Mouse (Mus musculus) midbrain, embryonic 15.5 days (tissue): ENCODE results near the gene Chaf1b. TPM values are rescaled to one million over a fixed set of nuclear protein-coding genes. Genes with fewer than 3 reads are reported as not detected.

Source experiments
- ATAC-seq: fragments of 200-750 bp; cut with Nextera tagmentation; replicated peaks from 2 replicates; pipeline ENCODE4 v1.8.0; 2017; ENCODE audit warnings: moderate TSS enrichment
- H3K27ac ChIP-seq: fragments of 300-500 bp; sonication (generic); 2 replicates; pipeline ENCODE4 v1.5.1; 2015; ENCODE audit warnings: mild to moderate bottlenecking, inconsistent platforms
- H3K27me3 ChIP-seq: fragments of 300-500 bp; sonication (generic); replicated peaks from 2 replicates; pipeline ENCODE4 v1.6.1; 2015; ENCODE audit warnings: inconsistent platforms
- H3K36me3 ChIP-seq: fragments of 300-500 bp; sonication (generic); replicated peaks from 2 replicates; pipeline ENCODE4 v1.6.1; 2015; ENCODE audit warnings: inconsistent platforms
- H3K4me1 ChIP-seq: fragments of 300-500 bp; sonication (generic); 2 replicates; pipeline ENCODE4 v1.6.1; 2015; ENCODE audit warnings: inconsistent platforms
- H3K4me2 ChIP-seq: fragments of 300-500 bp; sonication (generic); 2 replicates; pipeline ENCODE4 v1.6.1; 2015; ENCODE audit warnings: inconsistent platforms, mild to moderate bottlenecking, moderate library complexity
- H3K4me3 ChIP-seq: fragments of 300-500 bp; sonication (generic); 2 replicates; pipeline ENCODE4 v1.5.1; 2015; ENCODE audit warnings: mild to moderate bottlenecking, inconsistent platforms
- H3K9ac ChIP-seq: fragments of 300-500 bp; sonication (generic); 2 replicates; pipeline ENCODE4 v1.6.1; 2015; ENCODE audit warnings: mild to moderate bottlenecking, inconsistent platforms
- H3K9me3 ChIP-seq: fragments of 300-500 bp; sonication (generic); 2 replicates; pipeline ENCODE4 v1.6.1; 2016; ENCODE audit warnings: inconsistent platforms
- whole genome bisulfite sequencing: fragments of 180-500 bp; shearing (Covaris S2); methylation state at CpG from one replicate; pipeline ENCODE4 v1.1.7; 2015; ENCODE audit warnings: mixed read lengths; 5-methylcytosine and 5-hydroxymethylcytosine counted together
- polyA plus RNA-seq: library from polyadenylated mRNA; unstranded; fragments of >200 nt; fragmentation: Nextera tagmentation; extraction: Ambion mirVana; gene quantifications from 2 replicates; pipeline ENCODE4 v1.2.1, GENCODE M21; 2015

The Chaf1b gene
- polyA plus RNA-seq: 15.3 and 17.0 TPM in 2 replicates

DNA sequence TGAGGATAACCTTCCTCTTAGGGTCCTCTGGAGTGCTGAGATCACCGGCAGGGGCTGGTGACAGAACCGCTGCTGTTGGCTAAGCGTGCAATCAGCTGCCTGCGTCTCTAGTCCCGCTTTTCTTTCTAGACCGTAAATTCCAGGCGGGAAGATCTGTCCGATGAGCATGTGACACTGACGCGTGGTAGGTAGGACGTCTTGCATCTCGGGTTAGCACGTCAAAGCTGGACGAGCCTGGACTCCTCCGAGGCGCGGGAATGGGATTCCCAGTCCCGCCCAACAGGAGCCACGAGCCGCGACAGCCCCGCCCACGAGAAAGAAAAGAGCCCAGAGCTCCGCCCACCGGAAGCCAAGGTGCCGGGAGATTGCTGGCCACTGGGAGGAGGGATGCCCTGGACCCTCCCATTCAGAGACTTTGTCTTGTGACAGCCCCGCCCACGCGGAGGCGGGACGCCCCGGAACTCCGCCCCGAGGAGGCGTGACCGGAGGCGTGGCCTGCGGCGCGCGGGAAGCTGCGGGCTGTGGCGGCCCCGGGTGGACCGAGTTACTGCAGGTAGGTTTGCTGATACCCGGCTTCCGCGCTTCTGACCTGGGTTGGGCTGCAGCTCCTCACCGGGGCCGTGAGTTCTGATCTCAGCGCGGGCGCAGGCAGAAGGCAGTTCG is at the start of gene Chaf1b:
Gene Chaf1b (plus strand): TSS at position 479 of the 663 bp plus-strand sequence.
- peak within 1 kb of the TSS; percentile 39 for H3K27ac ChIP-seq
- H3K4me1 ChIP-seq: peaks cover 15% of the 10 kb centered on the region
- peak within 1 kb of the TSS; percentile 60 for H3K9ac ChIP-seq
- no peaks in the 10 kb centered on the region for H3K27me3 ChIP-seq
- H3K36me3 ChIP-seq: no peaks in the 10 kb centered on the region
- H3K4me2 ChIP-seq: peak within 1 kb of the TSS; percentile 95
- under 1% methylated on average over 54 of the region's 54 CpGs for WGBS
- H3K4me3 ChIP-seq: peak within 1 kb of the TSS; percentile 75
- no peaks in the 10 kb centered on the region for H3K9me3 ChIP-seq
- peak; percentile 94 for ATAC-seq

DNA sequence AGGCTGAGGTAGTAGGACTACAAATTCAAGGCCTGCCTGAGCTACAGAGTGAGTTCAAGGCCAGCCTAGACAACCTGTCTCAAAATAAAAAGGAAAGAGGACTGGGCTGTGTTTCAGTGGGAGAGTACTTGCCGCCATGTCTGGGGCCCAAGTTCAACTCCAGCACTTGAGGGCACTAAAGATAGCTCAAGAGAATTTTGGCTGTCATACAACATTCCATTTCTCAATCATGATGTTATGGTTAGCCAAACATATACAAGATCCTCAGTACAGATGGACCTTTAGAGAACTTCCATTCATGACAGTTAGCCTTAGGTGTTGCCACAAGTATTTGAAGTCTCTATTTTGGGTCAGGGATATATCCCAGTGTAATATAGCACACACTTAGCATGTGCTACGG is 49.6 kb upstream of the Chaf1b start:
- no peak overlapping the region for H3K4me3 ChIP-seq
- 0 out of 2 replicates have a peak overlapping the region, but pooled peaks have one; percentile 88 for H3K4me2 ChIP-seq
- no peak overlapping the region for H3K27ac ChIP-seq
- WGBS: 92% methylated on average over 2 of the region's 2 CpGs
- H3K27me3 ChIP-seq: peaks cover 6% of the 10 kb centered on the region; the same call in 1 of the 2 replicates
- ATAC-seq: no peak
- peaks cover 18% of the 10 kb centered on the region for H3K4me1 ChIP-seq
- H3K36me3 ChIP-seq: no peaks in the 10 kb centered on the region
- H3K9ac ChIP-seq: no peak overlapping the region
- H3K9me3 ChIP-seq: no peaks in the 10 kb centered on the region

DNA sequence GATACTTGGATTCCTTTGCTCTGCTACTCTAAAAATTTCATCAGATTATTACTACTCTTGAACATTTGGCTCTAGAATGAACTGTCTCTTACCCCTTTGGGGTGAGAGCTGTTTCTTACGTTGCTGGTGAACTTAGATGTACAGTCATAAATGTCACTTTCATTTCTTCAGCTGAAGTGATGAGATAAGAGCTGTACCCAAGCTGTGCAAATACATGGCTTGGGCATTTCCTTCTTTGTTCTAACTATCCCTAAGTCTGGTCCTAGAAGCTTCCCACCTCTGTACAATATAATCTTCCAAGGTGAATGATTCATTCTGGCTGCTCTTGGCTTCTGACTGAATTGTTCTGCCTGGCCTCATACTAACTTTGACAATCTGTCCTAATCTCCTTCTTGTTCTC is 44.7 kb upstream of the Chaf1b start:
- no peak overlapping the region for H3K4me3 ChIP-seq
- no peak overlapping the region for H3K27ac ChIP-seq
- H3K9ac ChIP-seq: no peak overlapping the region
- WGBS: 100% methylated on average over 1 of the region's 1 CpGs
- ATAC-seq: no peak
- no peaks in the 10 kb centered on the region for H3K27me3 ChIP-seq
- peaks cover 5% of the 10 kb centered on the region; the same call in 1 of the 2 replicates for H3K4me1 ChIP-seq
- no peak overlapping the region for H3K4me2 ChIP-seq
- H3K9me3 ChIP-seq: no peaks in the 10 kb centered on the region
- H3K36me3 ChIP-seq: no peaks in the 10 kb centered on the region

DNA sequence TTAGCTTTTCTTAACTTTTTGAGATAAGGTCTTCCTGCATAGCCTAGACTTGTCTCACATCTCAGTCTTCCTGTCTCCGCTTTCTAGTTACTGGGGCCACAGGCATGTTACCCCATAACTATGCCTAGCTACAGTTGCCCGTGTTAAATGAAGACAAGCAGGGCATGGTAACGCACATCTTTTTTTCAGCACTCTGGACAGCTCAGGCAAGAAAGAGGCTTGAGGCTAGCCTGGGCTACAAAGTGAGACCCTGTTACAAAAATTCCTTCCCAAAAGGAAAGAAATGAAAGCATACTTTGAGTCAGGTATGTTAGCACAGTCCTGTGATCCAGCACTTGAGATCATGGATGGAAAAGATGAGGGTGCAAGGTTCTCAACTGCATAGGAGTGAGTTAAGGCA is 33.2 kb upstream of the Chaf1b start:
- H3K9me3 ChIP-seq: no peaks in the 10 kb centered on the region
- H3K4me3 ChIP-seq: no peak overlapping the region
- 97% methylated on average over 3 of the region's 3 CpGs for WGBS
- H3K4me2 ChIP-seq: no peak overlapping the region
- no peaks in the 10 kb centered on the region for H3K4me1 ChIP-seq
- no peak for ATAC-seq
- H3K27ac ChIP-seq: no peak overlapping the region
- no peak overlapping the region for H3K9ac ChIP-seq
- peaks cover 56% of the 10 kb centered on the region; the same call in 1 of the 2 replicates for H3K36me3 ChIP-seq
- no peaks in the 10 kb centered on the region for H3K27me3 ChIP-seq

DNA sequence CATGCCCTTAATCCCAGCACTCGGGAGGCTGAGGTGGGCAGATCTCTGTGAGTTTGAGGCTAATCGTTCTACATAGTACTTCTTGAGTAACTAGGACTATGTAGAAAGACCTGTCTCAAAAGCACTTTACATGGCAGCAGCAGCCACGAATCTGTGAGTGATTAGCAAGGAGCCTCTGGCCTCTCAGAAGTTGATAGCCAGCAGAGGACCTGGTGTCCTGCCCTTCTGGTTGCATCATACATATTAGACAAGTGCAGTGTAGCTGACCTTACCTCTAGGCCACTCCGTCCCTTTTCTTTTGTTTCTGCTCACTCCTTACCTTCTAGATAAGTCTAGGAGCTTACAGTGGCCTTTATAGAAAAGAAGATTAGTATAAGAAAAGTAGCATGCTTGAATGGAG is 23.7 kb upstream of the Chaf1b start:
- Histone ChIP-seq H3K27me3 (no peaks in the 10 kb centered on the region), H3K4me3 (no peak overlapping the region), H3K4me2 (no peak overlapping the region), H3K9me3 (no peaks in the 10 kb centered on the region), H3K27ac (no peak overlapping the region), H3K9ac (no peak overlapping the region), H3K4me1 (no peaks in the 10 kb centered on the region), H3K36me3 (peaks cover 57% of the 10 kb centered on the region)
- 92% methylated on average over 4 of the region's 4 CpGs for WGBS
- ATAC-seq: no peak

DNA sequence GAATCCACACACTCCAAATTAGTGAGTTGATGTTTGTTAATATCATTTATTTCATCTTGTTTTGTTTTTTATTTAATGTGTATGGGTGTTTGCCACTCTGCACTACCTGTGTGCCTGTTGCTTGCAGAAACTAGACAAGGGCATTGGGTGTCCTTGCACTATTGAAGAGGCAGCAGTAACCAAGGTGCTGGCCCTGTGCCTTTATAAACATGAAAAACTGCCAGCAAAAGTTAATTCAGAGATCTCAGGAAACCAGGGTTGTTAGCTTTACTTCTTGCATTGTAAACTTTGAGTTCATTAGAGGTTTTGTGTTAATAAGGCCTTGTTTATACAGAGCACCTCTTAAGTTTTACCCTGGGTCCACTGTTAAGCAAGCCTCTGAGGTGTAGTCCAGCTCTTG is 23.0 kb upstream of the Chaf1b start:
- Histone ChIP-seq H3K4me1 (no peaks in the 10 kb centered on the region), H3K4me3 (no peak overlapping the region), H3K4me2 (no peak overlapping the region), H3K27me3 (no peaks in the 10 kb centered on the region), H3K36me3 (peaks cover 62% of the 10 kb centered on the region), H3K9me3 (no peaks in the 10 kb centered on the region), H3K27ac (no peak overlapping the region), H3K9ac (no peak overlapping the region)
- ATAC-seq: no peak

DNA sequence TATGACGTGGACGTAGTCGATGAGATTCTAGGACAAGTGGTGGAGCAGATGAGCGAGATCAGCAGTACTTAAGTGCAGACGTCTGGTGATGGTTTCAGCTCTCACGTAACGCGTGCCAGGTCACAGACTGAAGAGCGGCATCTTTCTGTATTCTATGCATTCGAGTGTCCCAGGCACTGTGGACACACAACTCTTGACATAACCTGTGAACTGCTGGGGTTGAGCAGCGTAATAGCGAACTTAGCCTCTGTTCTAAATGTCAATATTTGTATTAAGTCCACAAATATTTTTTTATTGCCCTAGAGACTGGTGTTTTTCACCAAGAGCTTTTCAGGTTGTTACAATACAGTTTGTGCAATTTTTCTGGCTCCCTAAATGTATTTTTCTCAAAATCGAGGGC is 8.9 kb upstream of the Chaf1b start:
- no peak overlapping the region for H3K4me2 ChIP-seq
- no peaks in the 10 kb centered on the region for H3K4me1 ChIP-seq
- ATAC-seq: no peak
- H3K27me3 ChIP-seq: no peaks in the 10 kb centered on the region
- H3K9ac ChIP-seq: no peak overlapping the region
- 93% methylated on average over 13 of the region's 13 CpGs for WGBS
- H3K4me3 ChIP-seq: no peak overlapping the region
- peaks cover 43% of the 10 kb centered on the region; the same call in 1 of the 2 replicates for H3K36me3 ChIP-seq
- H3K27ac ChIP-seq: no peak overlapping the region
- H3K9me3 ChIP-seq: no peaks in the 10 kb centered on the region

DNA sequence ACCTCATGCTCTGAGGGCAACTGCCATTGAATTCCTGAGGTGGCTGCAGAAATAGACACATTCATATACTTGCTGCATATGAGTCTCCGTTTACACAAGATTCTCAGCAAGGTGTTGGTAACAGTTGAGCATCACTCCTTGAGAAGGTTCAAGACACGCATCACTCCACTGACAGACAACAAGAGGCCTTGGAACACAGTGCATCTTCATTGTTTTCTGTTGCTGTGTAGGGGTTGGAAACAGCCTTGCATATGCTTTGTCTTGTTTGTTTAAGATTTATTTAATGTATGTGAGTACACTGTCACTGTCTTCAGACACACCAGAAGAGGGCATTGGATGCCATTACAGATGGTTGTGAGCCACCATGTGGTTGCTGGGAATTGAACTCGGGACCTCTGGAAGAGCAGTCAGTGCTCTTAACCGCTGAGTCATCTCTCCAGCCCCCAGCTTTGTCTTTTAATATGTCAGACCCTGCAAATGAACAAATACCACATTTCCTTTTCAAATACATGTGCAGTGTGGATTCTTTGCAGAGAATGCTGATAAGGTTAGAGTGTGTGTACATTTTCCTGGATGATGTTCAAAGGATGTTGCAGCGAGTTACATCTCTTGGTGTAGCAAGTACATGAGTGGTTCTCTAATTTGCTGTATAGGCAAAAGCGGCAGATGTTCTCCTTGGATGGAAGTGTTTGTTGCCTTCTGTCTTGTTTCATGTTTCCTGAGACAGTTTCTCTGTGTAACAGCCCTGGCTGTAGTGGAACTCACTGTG is 5.9 kb upstream of the Chaf1b start:
- H3K27me3 ChIP-seq: no peaks in the 10 kb centered on the region
- H3K4me1 ChIP-seq: no peaks in the 10 kb centered on the region
- H3K9ac ChIP-seq: no peak overlapping the region
- H3K27ac ChIP-seq: no peak overlapping the region
- no peaks in the 10 kb centered on the region for H3K9me3 ChIP-seq
- WGBS: 92% methylated on average over 6 of the region's 6 CpGs
- H3K4me2 ChIP-seq: no peak overlapping the region
- H3K36me3 ChIP-seq: peaks cover 16% of the 10 kb centered on the region; the same call in 1 of the 2 replicates
- no peak for ATAC-seq
- H3K4me3 ChIP-seq: no peak overlapping the region

DNA sequence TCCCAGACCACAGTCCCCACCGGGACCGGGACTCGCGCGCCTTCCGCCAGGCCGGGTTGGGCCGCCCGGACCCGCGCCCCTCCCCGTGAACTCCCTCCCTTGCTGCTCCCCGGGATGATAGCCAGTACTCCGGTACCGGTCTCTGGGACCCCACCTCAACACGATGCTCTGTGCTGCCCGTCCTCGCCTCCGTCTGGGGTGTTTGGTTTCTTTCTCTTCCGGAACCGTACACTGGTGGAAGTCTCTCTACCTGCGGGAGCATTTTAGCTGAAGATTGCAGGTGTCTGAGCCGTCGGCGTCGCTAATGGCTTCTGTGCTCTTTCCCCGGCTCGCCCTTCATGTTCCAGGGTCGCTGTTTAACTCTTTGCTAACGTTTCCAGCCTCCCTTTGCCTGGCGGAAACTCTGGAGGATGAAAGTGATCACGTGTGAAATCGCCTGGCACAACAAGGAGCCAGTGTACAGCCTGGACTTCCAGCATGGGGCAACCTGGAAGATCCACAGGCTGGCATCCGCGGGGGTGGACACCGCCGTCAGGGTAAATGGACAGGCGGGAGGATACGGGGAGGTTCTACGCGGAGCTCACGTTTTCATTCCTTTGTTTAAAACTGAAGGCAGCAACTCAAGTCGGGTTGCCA is 503 bp downstream of the Chaf1b start:
- H3K4me2 ChIP-seq: peak overlapping the region; percentile 95
- peak overlapping the region; percentile 60 for H3K9ac ChIP-seq
- ATAC-seq: peak; percentile 70
- H3K36me3 ChIP-seq: no peaks in the 10 kb centered on the region
- H3K4me1 ChIP-seq: peaks cover 15% of the 10 kb centered on the region
- H3K9me3 ChIP-seq: no peaks in the 10 kb centered on the region
- peak overlapping the region; percentile 75 for H3K4me3 ChIP-seq
- WGBS: under 1% methylated on average over 43 of the region's 43 CpGs
- H3K27me3 ChIP-seq: no peaks in the 10 kb centered on the region
- H3K27ac ChIP-seq: no peak overlapping the region

DNA sequence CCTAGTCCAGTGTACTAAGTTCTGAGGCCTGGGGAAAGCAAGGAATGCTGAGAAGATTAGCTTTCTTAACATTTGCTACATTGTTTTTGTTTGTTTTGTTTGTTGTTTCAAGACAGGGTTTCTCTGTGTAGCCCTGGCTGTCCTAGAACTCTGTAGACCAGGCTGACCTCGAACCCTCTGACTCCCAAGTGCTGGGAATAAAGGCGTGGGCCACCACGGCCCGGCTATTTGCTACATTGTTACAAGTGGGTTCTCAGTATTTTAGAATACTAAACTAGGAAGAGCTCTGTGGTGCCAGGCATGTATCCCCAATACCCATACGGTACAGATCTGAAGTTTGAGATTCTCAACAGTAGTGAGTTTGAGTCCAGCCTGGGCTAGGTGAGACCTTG is 1.0 kb downstream of the Chaf1b start:
- H3K36me3 ChIP-seq: no peaks in the 10 kb centered on the region
- no peak for ATAC-seq

DNA sequence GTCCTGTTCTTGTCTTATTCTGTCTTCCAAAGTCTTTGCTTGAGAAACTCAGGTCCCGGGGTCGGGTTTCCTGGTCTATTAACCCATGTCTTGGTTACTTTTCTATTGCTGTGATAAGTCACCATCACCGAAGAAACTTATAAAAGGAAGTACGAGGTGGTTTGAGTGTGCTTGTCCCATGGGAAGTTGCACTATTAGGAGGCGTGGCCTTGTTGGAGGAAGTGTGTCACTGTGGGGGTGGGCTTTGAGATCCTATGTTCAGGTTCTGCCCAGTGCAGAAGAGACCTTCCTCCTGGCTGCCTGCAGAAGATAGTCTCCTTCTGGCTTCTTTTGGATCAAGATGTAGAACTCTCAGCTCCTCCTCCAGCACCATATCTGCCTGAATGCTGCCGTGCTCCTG is 4.8 kb downstream of the Chaf1b start:
- no peak overlapping the region for H3K4me3 ChIP-seq
- H3K9me3 ChIP-seq: no peaks in the 10 kb centered on the region
- no peak overlapping the region for H3K27ac ChIP-seq
- ATAC-seq: no peak
- H3K4me2 ChIP-seq: no peak overlapping the region
- H3K4me1 ChIP-seq: peaks cover 11% of the 10 kb centered on the region
- no peak overlapping the region for H3K9ac ChIP-seq
- H3K36me3 ChIP-seq: no peaks in the 10 kb centered on the region
- 90% methylated on average over 6 of the region's 6 CpGs for WGBS
- no peaks in the 10 kb centered on the region for H3K27me3 ChIP-seq

More for the DNA sequence above, 1.0 kb downstream of the Chaf1b start:
- Histone ChIP-seq H3K27ac (no peak overlapping the region), H3K4me3 (peak overlapping the region; percentile 75), H3K27me3 (no peaks in the 10 kb centered on the region), H3K9me3 (no peaks in the 10 kb centered on the region), H3K4me1 (peaks cover 15% of the 10 kb centered on the region), H3K9ac (peak overlapping the region; percentile 60), H3K4me2 (peak overlapping the region; percentile 95)
- 53% methylated on average over 5 of the region's 5 CpGs for WGBS

DNA sequence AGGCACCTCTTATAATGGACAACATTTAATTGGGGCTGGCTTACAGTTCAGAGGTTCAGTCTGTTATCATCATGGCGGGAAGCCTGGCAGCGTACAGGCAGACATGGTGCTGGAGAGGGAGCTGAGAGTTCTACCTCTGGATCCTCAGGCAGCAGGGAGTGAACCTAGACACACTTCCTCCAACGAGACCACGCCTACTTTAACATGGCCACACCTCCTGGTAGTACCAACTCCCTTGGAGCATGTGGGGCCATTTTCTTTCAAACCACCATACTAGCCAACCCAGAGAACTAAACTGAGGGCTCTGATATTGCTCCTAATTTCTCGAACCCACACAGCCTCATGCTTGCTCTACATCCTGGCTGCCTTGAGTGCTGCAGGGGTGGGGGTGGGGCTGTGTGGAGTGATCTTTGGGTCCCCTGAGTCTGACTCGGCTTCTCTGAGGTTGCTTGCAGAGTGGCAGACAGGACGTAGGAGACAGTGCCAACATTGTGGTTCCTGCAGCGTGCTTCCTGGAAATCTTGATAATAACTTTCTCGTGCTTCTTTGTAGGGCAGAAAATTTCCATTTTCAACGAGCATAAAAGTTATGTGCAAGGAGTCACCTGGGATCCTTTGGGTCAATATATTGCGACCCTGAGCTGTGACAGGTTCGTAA is 7.4 kb downstream of the Chaf1b start:
- Histone ChIP-seq H3K4me2 (no peak overlapping the region), H3K9ac (no peak overlapping the region), H3K4me1 (no peaks in the 10 kb centered on the region), H3K36me3 (no peaks in the 10 kb centered on the region), H3K4me3 (no peak overlapping the region), H3K27me3 (no peaks in the 10 kb centered on the region), H3K9me3 (no peaks in the 10 kb centered on the region), H3K27ac (no peak overlapping the region)
- no peak for ATAC-seq
- WGBS: 93% methylated on average over 12 of the region's 12 CpGs
